Mouse (Mus musculus) spleen, embryonic (tissue): Measurements from ENCODE around the gene Myo18b.

Experiments used
- CTCF ChIA-PET: fragments of 350-600 bp; sonication (Branson Sonifier 250); formaldehyde crosslinking; loops from one replicate; lab custom pipeline; 2022; lab: Charles Lee

Gene Myo18b

DNA sequence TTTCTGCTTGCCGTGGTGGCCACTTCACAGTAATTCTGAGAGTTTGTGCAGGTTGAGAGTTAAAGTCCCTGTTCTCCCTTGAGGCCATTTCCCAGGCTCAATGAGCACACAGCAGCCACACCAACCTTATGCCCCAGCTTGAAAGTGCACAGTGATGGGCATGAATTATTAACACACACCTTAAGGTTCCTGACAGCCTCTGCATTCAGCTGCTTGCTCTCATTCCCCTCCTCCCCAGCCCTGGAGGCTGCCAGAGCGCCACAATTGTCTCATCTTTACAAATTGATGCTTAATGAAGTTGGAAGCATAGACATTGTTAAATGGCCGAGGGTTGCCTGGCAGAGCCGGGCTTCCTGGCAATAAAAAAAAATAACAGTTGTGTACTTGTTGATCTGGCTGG is 218.0 kb downstream of the Myo18b start:
- CTCF ChIA-PET = no interaction called here

DNA sequence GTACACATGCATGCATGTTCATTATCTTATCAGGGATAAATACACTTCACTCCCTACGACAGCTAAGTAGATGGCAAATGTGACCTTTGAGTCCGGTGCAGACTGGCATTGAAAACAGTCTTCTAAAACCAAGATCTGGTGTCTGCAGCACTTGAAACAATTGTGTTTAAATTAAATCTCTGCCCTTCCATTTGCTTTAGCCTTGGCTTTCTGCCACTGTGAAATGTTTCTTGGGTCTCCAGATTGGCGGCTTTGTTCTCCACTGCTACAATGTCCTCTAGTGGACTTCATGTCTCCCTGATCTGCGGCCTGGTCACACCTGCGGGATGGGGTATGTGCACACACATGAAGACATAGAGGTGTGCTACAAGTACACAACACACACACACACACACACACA is 221.4 kb downstream of the Myo18b start:
- CTCF ChIA-PET = no interaction called here

- CTCF ChIA-PET = no interaction called here
These were observed 223.7 kb downstream of the Myo18b start for GRCm38 (mm10) chr5:112672457-112672856.

DNA sequence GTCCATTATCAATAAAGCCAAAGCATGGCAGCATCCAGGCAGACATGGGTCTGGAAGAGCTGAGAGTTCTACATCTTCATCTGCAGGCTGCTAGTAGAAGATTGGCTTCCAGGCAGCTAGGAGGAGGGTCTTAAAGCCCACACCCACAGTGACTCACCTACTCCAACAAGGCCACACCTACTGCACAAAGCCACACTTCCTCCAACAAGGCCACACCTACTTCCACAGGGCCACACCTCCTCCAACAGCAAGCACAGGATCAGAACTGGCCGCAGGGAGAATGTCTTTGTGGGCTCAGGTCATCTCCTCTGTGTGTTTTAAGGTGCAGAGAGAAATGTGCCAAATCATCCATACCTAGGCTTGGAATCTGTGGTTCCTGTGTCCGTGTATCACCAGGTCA is 224.2 kb downstream of the Myo18b start:
- CTCF ChIA-PET = no interaction called here

GRCm38 (mm10) chr5:112667153-112667552 is 229.0 kb downstream of the Myo18b start:
- CTCF ChIA-PET = no interaction called here

GRCm38 (mm10) chr5:112665661-112666060 is 230.5 kb downstream of the Myo18b start:
- CTCF ChIA-PET = no interaction called here

GRCm38 (mm10) chr5:112663701-112664100 is 232.5 kb downstream of the Myo18b start:
- CTCF ChIA-PET = no interaction called here

GRCm38 (mm10) chr5:112660924-112661431 is 235.2 kb downstream of the Myo18b start:
- CTCF ChIA-PET = no interaction called here

DNA sequence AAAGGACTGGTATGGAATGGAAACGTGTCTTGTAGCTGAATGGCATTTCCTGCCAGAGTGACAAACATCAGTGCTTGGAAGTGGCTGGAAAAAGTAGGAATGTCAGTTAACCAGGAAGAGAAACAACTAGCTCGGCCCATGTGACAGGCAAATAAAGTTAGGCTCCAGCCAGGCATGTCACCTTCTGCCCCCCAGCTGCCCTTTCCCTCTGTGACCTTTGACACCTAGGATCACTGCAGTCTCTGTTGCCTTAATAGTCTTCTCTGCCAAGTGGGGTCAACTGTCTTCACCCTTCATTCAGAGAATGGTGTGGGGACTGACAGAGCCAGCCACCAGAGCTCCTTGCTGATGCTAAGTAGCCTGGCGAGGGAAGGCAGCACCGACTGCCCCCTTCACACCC is 236.9 kb downstream of the Myo18b start:
- CTCF ChIA-PET = no interaction called here

GRCm38 (mm10) chr5:112656811-112657210 is 239.4 kb downstream of the Myo18b start:
- CTCF ChIA-PET = no interaction called here

- CTCF ChIA-PET = no interaction called here
These were observed 240.1 kb downstream of the Myo18b start for GRCm38 (mm10) chr5:112655986-112656541.

DNA sequence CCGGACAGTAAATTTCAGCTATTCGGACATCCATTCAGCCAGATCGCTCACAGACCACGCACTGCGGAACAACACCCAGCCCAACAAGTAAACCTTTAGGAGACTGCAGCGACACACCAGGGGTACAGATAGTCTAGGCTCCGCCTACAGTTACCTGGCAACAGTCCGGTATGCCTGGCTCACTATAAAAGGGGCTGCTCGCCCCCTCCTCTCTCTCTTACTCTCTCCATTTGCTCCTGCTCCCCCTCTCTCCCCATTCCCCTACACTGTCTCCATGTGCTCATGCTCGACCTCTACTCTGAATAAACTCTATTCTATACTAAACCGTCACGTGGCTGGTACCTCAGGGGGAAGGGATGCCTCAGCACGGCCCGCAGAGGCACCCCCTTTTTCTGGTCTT is 240.6 kb downstream of the Myo18b start:
- CTCF ChIA-PET = no interaction called here

DNA sequence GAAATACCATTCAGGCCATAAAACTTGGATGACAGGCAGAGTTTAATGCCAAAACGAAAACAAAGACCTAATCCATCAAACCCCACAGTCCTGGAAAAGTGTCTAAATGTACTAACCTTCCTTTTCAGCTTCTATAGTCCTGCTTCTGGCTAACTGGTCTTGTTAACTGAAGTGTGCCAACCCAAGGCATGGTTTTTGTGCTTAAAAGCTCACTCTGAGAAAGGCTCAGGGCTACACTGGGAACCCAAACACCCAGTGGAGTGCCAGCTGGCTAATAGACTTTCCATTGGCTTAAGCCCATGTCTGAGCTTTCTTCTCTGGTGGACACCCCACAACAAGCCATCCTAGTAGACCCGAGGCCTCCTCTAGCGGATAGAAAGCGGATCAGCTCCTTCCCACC is 244.1 kb downstream of the Myo18b start:
- CTCF ChIA-PET = no interaction called here

DNA sequence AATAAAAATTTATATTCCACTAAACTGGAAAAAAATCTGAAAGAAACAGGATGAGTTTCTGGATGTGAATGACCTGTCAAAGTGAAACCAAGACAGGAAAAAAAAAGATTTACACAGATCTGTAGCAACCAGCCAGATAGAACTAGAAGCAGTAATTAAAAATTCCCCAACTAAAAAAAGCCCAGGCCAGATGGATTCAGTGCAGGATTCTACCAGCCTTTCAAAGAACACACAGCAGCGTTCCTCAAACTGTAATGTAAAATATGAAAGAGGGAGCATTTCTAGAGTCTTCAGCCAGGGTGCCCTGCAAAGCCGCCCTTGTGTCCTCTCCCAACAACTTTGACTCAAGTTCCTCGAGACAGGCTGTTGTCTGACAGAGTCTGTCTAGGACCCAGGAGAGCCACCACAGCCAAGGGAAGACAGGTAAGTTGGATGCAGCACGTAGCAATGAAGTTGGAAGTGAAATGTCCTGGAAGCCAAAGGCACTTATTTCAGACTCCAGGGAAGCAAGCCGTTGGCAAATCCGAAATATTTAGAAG is 246.9 kb downstream of the Myo18b start:
- CTCF ChIA-PET = no interaction called here

DNA sequence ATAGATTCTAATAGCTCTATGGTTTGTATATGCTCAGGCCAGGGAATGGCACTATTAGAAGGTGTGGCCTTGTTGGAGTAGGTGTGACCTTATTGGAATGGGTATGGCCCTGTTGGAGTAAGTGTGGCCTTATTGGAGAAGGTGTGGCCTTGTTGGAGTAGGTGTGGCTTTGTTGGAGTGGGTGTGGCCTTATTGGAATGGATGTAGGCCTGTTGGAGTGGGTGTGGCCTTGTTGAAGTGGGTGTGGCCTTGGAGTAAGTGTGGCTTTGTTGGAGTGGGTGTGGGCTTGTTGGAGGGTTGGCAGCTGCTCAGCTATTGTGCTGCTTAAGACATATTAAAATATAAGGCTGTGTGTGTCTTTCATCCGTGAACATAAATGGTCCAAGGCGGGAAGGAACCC is 249.3 kb downstream of the Myo18b start:
- CTCF ChIA-PET = no interaction called here

- CTCF ChIA-PET = no interaction called here
These were observed 250.6 kb downstream of the Myo18b start for GRCm38 (mm10) chr5:112645535-112645934.

DNA sequence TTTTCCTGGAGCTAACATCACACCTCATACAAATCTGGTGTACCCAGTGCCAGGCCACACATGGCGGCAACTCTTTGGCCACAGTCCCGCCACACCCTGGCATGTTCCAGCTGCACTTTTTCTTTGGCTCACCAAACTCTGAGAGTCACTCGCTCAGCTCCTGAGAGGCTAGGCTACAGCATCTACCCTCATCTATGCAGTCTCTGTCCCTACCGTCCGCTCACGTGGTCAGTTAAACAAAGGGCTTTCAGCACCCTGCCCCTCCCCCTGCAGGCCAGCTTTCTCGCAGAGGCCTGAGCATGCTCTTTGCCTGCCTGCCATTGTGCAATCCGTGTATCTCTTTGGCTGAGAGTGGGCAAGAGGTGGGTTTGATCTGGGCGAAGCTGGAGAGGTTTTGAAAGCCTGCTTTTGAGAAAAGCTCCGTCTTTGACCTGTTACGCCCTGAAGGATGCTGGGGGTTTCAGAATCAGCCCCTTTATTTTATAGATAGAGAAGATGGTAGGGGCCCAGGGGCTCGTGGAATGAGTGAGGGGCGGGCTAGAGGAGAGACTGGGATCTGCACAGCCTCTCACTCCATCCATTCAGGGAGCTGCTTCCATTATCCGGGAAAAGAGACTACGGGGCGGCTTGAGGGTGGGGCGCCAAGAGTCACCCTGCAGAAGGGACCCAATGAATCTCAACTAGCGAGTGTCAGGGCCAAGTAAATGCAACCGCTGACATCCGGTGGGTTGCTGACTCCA is 252.5 kb downstream of the Myo18b start:
- CTCF ChIA-PET = no interaction called here

GRCm38 (mm10) chr5:112642731-112643130 is 253.4 kb downstream of the Myo18b start:
- CTCF ChIA-PET = no interaction called here

DNA sequence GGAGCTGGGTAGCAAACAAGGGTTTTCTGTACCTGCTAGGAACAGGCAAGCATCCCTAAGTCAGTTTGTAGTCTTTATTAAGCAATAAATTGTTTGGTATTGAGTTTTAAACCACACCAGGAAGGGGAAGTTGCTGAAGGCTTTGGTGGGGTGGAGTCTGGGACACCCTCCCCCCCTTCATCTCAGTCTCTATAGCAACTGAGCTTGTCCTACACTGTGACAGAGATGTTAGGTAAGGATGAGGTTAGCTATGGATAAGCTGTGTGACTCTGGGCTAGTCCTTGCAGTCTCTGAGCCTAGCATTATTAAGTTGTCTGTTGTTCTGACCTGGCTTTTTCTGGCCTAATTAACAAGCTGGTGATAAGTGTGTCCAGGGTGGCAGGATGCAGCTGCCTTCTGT is 254.4 kb downstream of the Myo18b start:
- CTCF ChIA-PET = no interaction called here

GRCm38 (mm10) chr5:112641131-112641530 is 255.0 kb downstream of the Myo18b start:
- CTCF ChIA-PET = no interaction called here

DNA sequence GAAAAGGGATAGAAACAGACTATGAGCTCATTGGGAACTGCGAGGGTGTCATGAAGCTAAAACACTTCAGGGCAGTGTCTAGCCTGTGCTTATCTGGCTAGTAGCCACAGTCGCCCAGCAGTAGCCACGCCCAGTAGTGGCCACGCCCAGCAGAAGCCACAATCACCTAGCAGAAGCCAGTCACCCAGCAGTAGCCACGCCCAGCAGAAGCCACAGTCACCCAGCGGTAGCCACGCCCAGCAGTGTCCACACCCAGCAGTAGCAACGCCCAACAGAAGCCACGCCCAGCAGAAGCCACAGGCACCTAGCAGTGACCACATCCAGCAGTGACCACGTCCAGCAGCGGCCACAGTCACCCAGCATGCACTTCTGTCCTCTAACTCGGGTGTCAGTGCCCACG is 255.5 kb downstream of the Myo18b start:
- CTCF ChIA-PET = no interaction called here
